Mouse (Mus musculus) small intestine, adult 2 months (tissue): ENCODE measurements around the gene AI464131. TPM values are rescaled to one million over a fixed set of nuclear protein-coding genes. Genes with fewer than 3 reads are reported as not detected.
A peak's percentile ranks its signal among the peaks of the same experiment; 100 is the strongest.

ENCODE experiments used
- H3K27ac ChIP-seq: fragments of 200-500 bp; 2 replicates; pipeline ENCODE4 v1.5.1; 2012; ENCODE audit warnings: low read depth, low read length, control low read depth, inconsistent platforms; ENCODE audit not compliant: insufficient read depth
- H3K27me3 ChIP-seq: fragments of 200-500 bp; 2 replicates; pipeline ENCODE4 v1.6.1; 2012; ENCODE audit warnings: mild to moderate bottlenecking, moderate library complexity, low read length, inconsistent platforms; ENCODE audit not compliant: control insufficient read depth, insufficient read depth
- H3K36me3 ChIP-seq: fragments of 200-500 bp; 2 replicates; pipeline ENCODE4 v1.6.1; 2012; ENCODE audit warnings: mild to moderate bottlenecking, low read length, control low read depth, inconsistent platforms; ENCODE audit not compliant: control insufficient read depth, insufficient read depth
- H3K4me1 ChIP-seq: fragments of 200-500 bp; 2 replicates; pipeline ENCODE4 v1.6.1; 2012; ENCODE audit warnings: low read length, inconsistent platforms, mixed read lengths; ENCODE audit not compliant: control insufficient read depth, insufficient read depth, insufficient read length
- H3K4me3 ChIP-seq: fragments of 200-500 bp; 2 replicates; pipeline ENCODE4 v1.5.1; 2012; ENCODE audit warnings: low read depth, mild to moderate bottlenecking, control low read depth, inconsistent platforms, low read length, moderate library complexity
- CTCF ChIP-seq: fragments of 200-500 bp; IDR thresholded peaks from 2 replicates; pipeline ENCODE4 v1.5.1; 2012; ENCODE audit warnings: low read depth, mild to moderate bottlenecking, control low read depth, inconsistent platforms, low read length, moderate library complexity, mixed read lengths; ENCODE audit not compliant: insufficient replicate concordance, insufficient read length; ENCODE audit errors: extremely low read depth
- POLR2A ChIP-seq: fragments of 200-500 bp; IDR thresholded peaks from 2 replicates; pipeline ENCODE4 v1.6.1; 2012; ENCODE audit warnings: low read depth, mild to moderate bottlenecking, control low read depth, inconsistent platforms, low read length, moderate library complexity
- WGBS: fragments of 180-500 bp; shearing (Covaris S2); methylation state at CpG from one replicate; pipeline ENCODE4 v1.1.7; 2018; 5-methylcytosine and 5-hydroxymethylcytosine counted together
- polyA plus RNA-seq: library from polyadenylated mRNA; depleted of rRNA; stranded (reverse); fragments of >200 nt; gene quantifications from 2 replicates; pipeline ENCODE4 v1.2.3, GENCODE M21; 2012

The AI464131 gene
- polyA plus RNA-seq, 1 experiment = 10.2 TPM

GRCm38 (mm10) chr4:41492951-41493350 is 9.9 kb downstream of the AI464131 start:
- WGBS = 39% methylated on average over 7 of the region's 7 CpGs
- TF ChIP-seq CTCF = no peak
- TF ChIP-seq POLR2A = no peak
- peak overlapping the region; percentile 77 for H3K27ac ChIP-seq
- no peak overlapping the region for H3K4me3 ChIP-seq
- no peaks in the 10 kb centered on the region for H3K27me3 ChIP-seq
- H3K36me3 ChIP-seq = peaks cover 6% of the 10 kb centered on the region
- peaks cover 24% of the 10 kb centered on the region for H3K4me1 ChIP-seq

- Histone ChIP-seq H3K27ac (no peak overlapping the region), H3K4me1 (no peaks in the 10 kb centered on the region), H3K36me3 (peaks cover 7% of the 10 kb centered on the region), H3K27me3 (no peaks in the 10 kb centered on the region), H3K4me3 (no peak overlapping the region)
- TF ChIP-seq CTCF (no peak), POLR2A (no peak)
- 44% methylated on average over 6 of the region's 6 CpGs for WGBS
Observed at GRCm38 (mm10) chr4:41481601-41482017, 21.3 kb downstream of the AI464131 start.

GRCm38 (mm10) chr4:41480254-41480653 is 22.6 kb downstream of the AI464131 start:
- no peaks in the 10 kb centered on the region for H3K27me3 ChIP-seq
- 84% methylated on average over 8 of the region's 8 CpGs for WGBS
- no peaks in the 10 kb centered on the region for H3K4me1 ChIP-seq
- H3K27ac ChIP-seq = no peak overlapping the region
- peaks cover 7% of the 10 kb centered on the region for H3K36me3 ChIP-seq
- TF ChIP-seq POLR2A (no peak), CTCF (no peak)
- no peak overlapping the region for H3K4me3 ChIP-seq

GRCm38 (mm10) chr4:41479456-41479804 is 23.4 kb downstream of the AI464131 start:
- H3K36me3 ChIP-seq = peaks cover 7% of the 10 kb centered on the region
- no peak overlapping the region for H3K4me3 ChIP-seq
- no peak overlapping the region for H3K27ac ChIP-seq
- H3K4me1 ChIP-seq = no peaks in the 10 kb centered on the region
- 75% methylated on average over 1 of the region's 1 CpGs for WGBS
- no peak for TF ChIP-seq POLR2A
- TF ChIP-seq CTCF = no peak
- no peaks in the 10 kb centered on the region for H3K27me3 ChIP-seq

GRCm38 (mm10) chr4:41478751-41479455 is 24.0 kb downstream of the AI464131 start:
- TF ChIP-seq CTCF (no peak), POLR2A (no peak)
- H3K4me3 ChIP-seq = no peak overlapping the region
- no peaks in the 10 kb centered on the region for H3K27me3 ChIP-seq
- 82% methylated on average over 4 of the region's 4 CpGs for WGBS
- no peak overlapping the region for H3K27ac ChIP-seq
- peaks cover 7% of the 10 kb centered on the region for H3K36me3 ChIP-seq
- no peaks in the 10 kb centered on the region for H3K4me1 ChIP-seq

GRCm38 (mm10) chr4:41477648-41478160 is 25.2 kb downstream of the AI464131 start:
- H3K27me3 ChIP-seq = no peaks in the 10 kb centered on the region
- no peak for TF ChIP-seq POLR2A
- TF ChIP-seq CTCF = no peak
- no peaks in the 10 kb centered on the region for H3K4me1 ChIP-seq
- peaks cover 7% of the 10 kb centered on the region for H3K36me3 ChIP-seq
- H3K27ac ChIP-seq = no peak overlapping the region
- H3K4me3 ChIP-seq = no peak overlapping the region
- 93% methylated on average over 9 of the region's 9 CpGs for WGBS

GRCm38 (mm10) chr4:41471384-41471689 is 31.5 kb downstream of the AI464131 start:
- no peak for TF ChIP-seq CTCF
- no peak for TF ChIP-seq POLR2A
- H3K27ac ChIP-seq = no peak overlapping the region
- no peaks in the 10 kb centered on the region; the same call in 1 of the 2 replicates for H3K4me1 ChIP-seq
- 83% methylated on average over 1 of the region's 1 CpGs for WGBS
- no peak overlapping the region for H3K4me3 ChIP-seq
- no peaks in the 10 kb centered on the region for H3K36me3 ChIP-seq
- no peaks in the 10 kb centered on the region for H3K27me3 ChIP-seq
